Mouse (Mus musculus) 3134 (cell line): ENCODE results near the gene Sympk.

ENCODE experiments used
- DNase-seq: peaks from one replicate; pipeline ENCODE4 v3.0.0-alpha.2; 2011; ENCODE audit warnings: low spot score; ENCODE audit not compliant: insufficient read length; ENCODE audit errors: extremely low read depth

Sympk gene

DNA sequence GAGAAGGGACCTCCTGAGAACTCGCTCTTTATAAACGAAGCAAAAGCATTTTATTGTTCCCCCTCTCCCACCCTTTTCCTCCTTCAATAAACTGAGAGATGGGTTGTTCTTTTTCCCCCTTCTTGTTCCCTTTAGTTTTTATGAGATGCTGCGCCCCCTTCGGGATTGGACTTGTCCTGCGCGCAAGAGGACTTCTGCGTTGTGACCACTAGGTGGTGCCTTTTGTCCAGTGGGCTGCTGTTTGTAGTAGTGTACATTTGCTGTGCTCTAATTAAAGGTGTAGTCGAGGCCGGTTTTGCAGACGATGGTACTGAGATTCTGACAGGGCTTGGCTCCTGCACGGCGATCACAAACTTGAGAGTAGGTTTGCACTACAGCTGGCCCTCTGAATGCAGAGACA, 17.7 kb upstream of the Sympk start:
- DNase-seq = peak; percentile 56

DNA sequence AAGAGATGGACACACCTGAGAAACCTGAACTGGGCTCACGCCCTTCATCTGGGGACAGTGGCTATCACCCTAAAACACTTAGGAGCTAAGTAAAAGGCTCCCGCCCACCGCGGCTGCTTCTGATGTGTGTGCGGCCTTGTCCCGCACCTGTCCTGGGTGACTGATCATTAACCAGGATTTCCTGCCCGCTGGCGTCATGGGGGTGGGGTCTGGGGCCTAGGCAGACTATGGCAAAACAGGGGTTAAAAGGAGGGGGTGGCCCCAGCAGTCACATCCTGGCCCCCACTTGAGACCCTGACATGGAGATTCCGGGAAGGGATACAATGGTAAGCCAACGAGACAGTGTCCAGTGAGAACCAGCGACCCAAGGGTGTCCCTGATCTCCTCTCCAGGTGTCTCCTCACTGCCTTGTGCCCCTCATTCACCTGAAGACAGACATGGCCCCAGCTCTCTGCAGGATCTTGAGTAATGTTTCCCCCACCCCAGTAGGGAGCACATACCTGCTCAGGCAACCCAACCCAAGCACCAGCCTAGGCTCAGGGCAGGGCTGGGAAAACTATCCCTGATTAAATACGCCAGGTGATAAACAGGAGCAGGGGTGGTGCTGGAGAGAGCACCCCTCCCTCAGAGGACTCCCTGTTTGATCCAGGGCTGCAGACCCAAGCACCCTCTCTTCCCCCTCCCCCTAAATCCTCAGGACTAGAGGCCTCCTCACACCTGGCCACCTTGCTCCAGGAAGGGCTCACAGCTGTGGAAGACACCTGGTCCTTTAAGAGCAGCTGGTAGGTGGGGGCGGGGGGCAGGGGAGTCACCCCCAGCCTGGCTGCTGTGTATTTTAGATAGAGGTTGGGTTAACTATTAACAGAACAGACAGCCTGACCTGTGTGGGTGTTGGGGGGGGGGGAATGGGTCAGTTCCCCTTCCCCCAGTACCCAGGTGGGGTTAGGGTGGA, 16.9 kb upstream of the Sympk start:
- DNase-seq = no peak

DNA sequence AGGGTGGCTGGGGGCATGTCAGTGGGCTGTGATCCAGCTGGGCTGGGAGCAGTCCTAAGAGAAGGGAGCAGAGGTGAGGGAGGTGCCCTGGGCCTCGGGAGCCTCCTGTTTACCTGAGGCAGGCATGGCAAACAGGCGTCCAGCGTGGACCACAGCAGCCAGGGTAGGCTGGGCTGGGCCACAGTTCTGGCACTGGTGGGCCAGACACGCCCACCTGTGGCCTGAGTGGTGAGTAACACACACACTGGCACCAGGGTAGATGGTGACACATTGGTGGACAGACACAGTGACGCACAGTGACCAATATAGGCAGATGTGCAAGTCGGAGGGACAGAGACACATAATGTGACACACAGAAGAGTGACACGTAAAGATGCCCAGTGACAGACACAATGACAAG, 13.6 kb upstream of the Sympk start:
- peak; percentile 84 for DNase-seq

DNA sequence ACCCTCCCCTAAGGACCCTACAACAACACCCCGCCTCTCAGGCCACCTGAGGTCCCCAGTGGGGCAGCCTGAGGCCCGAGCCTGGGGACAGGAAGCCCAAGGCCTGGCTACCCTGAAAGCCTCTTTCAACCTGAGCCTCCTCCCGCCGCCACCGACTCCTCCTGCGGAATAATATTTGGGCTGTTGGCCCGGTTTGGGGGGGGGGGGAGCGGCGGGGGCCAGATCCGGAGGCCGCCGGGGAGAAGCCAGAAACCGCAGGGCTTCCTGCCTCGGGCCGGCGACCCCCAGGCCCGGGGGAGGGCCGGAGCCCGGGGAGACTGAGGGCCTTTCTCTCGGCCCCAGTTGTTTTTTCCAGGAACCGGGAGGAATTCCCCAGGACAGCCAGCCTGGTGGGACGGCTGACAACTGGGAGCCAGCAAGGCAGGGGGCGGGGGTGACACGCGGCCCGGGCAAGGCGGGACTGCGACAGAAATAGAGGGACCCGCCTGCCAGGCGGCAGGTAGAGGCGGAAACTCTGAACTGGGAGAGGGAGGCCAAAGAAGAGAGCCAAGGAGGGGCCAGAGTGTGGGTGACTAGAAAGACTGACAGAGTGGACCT, 12.1 kb upstream of the Sympk start:
- no peak for DNase-seq

DNA sequence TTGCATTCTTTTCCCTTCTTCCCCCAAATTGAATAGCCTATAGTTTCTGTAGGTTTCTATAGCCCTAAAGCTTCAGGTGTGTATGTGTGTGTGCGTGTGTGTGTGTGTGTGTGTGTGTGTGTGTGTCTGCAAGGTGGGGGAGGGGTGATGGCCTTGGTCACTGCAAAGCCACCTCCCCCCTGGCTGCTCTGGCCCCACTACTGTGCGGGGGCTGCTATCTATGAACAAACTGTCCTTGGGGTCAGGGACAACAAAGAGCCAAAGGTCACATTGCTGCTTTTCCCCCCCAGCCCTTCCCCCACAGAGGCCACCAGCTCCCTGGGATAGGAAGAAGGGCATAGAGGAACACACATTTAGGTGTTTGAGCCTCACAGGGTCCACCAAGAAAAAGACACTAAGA, 11.3 kb upstream of the Sympk start:
- DNase-seq = no peak

DNA sequence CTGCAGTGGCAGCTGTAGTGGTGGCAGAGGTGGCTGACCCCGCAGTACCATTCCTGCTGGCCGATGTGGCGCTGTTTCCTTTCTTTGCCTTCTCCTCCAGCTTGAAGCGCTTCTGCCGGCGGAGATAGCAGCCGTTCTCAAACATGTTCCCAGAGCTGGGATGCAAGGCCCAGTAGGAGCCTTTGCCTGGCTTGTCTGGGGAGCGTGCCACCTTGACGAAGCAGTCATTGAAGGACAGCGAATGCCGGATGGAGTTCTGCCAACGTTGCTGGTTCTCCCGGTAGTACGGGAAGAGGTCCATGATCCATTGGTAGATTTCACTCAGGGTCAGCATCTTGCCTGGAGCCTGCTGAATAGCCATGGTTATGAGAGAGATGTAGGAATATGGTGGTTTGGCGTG, 9.7 kb upstream of the Sympk start:
- no peak for DNase-seq

DNA sequence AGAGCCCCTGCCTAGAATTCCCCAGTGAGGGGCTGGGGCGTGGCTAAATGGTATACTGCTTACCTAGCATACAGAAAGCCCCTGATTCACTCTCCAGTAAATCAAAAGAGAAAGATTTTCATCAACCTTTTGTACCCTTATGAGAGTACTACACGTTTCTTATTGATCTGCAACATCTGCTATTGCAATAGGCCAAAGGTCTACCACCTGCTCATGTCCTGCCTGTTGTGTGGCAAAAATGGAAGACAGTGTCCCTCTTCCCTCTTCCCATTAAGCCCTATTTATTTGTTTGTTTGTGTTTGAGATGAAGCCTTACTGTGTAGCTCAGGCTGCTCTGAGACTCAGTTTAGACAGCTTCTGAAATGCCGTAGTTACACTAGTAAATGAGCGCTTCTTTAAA, 8.1 kb upstream of the Sympk start:
- no peak for DNase-seq

DNA sequence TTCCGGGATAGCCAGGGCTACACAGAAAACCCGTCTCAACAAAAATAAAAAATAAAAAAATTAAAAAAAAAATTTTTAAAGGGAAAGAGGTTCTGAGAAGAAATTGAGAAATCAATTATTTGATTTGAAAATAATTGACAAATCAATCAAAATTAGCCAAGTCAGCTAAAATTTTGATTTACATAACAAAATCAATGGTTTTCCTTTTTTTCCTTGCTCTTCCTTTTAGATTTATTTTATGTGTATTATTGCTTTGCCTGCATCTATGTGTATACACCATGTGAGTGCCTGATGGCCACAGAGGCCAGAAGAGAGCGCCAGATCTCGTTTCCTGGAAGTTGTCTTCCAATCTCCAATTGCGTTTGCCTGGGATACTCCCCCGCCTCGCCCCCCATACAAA, 6.3 kb upstream of the Sympk start:
- DNase-seq = no peak

DNA sequence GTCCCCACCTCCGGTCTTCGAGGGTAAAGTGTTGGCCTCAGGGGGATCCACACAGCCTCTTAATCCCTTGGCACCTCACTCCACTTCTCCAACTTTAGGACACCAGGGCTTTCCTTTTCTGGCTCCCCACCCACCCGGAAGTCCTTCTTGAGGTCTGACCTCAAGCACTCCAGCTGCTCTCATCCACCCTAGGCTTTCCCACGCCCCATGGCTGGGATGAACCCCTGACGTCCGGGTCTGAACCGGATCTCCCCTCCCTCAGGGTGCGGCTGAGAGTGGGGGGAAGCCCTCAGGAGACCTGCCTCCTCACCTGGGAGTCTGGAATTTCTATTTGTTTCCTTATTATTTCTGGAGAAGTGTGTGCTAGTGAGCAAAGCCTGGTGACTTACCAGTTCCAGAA, 3.1 kb upstream of the Sympk start:
- DNase-seq = no peak

DNA sequence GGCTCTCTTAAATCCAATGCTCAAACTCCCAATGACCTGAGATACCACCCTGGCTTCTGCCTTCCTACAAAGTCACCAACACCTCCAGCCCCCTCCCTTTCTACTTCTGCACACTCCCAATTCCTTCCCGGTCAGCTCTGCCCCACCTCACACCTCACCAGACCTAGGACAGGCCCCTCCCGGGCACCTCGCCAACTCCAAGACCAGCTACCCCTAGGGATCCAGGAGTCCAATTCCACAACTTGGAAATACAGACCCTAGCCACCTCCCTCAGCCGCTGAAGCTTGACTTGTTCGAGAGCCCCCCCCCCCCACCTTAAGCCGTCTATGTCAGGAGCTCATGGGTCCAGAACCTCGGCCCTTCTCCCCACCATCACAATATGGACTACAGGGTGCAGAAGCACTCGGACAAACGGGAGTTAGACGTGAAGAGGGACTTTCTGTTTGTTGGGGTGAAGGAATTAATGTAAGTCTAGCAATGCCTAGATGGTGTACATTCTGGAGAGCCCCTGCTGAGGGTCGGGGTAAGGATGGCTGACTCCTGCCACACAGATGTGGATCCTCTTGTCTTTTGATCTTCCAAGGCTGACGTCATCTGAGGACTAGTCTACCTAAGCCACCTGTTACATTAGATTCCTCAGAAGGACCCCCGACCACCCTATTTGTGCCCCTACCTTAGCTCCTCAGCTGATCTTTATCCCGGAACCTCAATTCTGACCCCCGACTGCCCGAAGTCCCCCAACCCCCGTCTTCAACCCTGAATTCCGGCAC, 1.8 kb upstream of the Sympk start:
- DNase-seq = no peak

DNA sequence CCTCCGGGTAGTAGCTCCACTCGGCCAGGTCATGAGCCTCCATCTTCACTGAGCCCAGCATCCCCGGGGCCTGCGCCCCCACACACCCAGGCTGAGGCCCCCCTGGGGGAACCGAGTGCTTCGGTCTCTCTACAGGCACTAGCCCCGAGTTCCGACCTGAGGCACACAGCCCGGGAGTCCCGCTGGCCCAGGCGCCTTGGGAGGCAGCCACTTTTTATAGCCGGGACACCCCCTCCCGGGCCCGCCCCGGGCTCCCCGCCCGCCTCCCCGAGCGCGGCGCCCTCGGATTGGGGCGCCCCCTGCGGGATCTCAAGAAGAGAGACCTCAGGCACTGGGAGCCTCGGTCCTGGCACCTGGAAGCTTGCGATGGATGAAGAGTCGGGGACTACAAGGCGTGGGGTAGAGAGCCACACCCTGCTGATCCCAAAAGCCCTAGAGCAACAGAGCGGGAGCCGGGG, 791 bp upstream of the Sympk start, which contains the start of gene Foxa3:
Gene Foxa3 (minus strand): TSS at position 182 of the 458 bp plus-strand sequence.
- DNase-seq = peak; percentile 56

DNA sequence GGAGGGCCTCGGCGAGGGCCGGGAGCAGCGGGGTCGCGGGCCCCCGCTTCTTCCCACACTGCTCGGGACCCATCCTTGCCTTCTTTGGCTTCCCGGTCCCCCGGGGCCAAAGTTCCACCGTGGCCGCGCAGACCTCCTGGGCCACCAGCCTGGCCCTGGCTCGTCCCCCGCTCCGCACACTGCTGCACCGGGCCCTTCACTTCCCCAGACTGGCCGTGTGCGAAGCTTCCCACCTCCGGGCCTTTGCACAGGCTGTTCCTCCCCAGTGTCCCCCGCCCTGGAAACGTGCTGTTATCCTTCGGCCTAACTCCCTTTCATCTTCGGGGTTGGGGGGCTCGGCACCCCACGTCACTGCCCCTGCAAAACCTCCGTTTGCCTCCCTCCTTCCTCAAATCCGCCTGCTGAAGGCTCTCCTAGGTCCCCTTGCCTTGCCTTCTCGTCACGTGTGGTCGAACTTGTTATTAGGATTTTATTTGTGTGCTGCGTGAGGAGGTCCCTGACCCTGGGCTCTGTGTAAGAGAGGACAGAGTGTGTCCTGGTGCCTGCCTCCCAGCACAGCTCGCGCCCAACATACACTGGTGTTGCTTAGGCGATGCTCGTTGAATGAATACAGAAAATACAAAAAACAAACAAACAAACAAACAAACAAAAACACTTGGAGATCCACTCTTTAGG, 541 bp downstream of the Sympk start:
- DNase-seq = peak; percentile 45

DNA sequence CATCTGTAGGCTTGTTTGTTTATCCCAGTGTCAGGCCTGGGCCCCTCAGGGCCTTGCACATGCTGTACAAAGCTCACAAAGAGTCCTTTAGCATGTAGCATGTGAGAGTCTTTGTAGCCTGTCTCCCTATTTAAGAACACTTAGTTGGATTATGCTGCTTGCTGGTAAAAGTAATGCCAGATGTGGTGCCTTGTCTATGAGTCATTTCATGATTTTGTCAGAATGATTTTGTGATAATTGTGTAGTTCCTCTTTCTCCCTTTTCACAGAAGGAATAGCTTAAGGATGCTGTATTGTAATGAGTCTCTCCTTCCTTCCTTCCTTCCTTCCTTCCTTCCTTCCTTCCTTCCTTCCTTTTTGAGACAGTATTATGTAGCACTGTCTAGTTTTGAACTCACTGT, 3.9 kb downstream of the Sympk start:
- no peak for DNase-seq

DNA sequence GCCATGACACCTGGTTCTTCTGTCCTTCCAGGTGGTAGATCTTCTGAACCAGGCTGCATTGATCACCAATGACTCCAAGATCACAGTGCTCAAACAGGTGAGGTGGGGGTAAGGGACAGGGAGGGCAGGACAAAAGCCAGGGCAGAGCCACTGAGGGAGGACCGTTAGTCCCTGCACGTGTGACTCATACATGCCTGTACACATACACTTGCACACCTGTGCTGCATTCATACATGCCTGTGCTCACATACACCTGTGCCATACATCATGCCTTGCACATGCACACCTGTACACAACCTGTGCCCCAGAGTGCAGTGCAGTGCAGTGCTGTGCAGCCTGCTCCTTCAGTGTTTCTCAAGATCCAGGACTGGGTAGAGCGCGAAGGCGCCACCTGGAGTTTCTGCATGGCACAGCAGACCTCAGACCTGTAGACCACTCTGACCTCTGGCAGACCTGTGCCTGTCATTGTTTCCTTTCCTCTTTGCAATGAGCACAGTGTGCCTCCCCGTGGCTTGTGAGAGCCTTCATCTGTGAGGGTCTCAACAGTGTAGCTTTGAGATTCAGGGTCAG, 5.0 kb downstream of the Sympk start:
- no peak for DNase-seq

DNA sequence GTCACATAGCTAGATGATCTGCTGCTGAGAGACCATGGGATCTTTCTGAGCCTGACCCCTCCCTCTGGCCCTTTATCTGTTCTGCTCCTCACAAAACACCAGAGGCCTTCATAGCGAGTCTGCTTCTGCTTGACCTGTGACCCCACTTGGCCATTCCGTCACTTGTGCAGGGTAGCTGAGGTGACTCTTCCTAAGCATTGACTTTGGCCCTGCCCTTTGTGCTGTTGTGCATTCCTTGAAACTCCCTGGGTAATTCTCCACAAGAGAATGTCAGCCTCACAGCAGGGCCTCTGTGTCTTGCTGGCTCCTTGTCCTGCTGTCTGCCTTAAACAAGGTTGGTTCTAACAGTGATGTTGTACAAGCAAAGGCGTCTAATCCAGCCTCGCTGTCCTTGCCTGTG, 7.5 kb downstream of the Sympk start:
- no peak for DNase-seq

DNA sequence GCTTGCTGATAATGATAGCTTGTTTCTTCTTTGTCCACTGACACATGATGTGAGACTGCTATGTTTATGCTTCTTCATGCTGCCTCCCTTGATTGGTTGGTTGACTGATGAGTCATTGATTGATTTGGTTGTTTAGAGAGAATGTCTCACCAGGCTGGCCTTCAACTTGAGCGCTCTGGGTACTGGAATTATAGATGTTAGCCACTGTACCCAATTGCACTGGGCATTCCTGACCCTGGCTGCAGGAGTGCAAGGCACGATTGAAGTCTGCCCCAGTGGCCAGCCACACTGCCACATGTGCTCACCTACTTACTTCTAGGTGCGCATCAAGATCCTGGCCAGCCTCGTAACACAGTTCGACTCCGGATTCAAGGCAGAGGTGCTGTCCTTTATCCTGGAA, 20.4 kb downstream of the Sympk start:
- DNase-seq = no peak

DNA sequence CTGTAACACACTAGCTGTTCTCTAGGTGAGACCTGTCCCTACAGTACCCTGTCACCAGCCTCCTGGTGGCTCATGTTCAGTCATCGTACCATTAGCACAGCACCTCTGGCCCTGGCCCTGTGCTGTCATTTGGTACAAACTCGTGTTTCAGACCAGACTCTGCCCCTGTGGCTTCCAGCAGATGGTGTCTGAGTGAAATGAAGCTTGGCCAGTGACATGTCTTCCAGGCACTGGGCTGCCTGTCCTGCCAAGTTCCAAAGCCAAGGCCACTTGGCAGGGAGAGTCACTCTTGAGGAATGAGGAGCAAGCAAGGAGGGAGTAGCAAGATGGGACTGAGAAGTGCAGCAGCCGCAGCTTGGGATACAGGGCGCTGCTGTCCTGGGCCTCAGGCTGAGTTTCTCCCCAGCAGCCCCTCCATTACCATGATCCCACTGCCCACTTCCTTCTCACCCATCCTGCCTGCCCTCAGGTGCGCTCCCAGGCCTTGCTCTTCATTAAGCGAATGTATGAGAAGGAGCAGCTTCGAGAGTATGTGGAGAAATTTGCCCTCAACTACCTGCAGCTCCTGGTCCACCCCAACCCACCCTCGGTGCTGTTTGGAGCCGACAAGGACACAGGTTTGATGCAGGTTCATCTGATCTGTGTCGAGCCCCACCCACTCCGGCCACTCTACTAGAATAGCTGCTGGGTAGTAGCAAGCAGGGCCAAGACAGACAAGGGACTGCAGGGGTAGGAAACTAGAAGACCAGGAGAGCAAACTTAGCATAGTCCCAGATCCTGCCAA, 22.3 kb downstream of the Sympk start:
- DNase-seq = no peak

DNA sequence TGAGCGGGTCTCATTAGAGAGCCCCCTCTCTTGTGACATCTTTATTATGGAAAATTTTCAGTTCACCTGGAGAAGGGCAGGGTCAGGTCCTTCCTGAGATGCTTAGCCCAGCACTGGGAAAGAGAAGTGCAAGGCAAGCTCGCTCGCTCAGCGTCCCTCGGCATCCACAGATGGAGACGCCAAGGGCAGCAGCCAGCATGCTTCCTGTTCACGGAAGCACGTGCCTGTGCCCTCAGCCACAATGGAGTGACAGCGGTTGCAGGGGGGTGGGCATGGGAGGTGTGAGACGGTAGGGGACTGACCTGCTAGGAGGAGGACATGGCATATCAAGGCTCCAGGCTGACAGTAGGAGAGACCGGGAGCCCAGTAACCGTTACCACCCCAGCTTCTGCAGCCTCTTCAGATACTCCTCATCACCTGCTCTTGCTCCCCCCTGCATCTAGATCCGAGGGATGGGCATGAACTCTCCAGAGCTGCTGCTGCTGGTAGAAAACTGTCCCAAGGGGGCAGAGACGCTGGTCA, 23.9 kb downstream of the Sympk start:
- DNase-seq = no peak

DNA sequence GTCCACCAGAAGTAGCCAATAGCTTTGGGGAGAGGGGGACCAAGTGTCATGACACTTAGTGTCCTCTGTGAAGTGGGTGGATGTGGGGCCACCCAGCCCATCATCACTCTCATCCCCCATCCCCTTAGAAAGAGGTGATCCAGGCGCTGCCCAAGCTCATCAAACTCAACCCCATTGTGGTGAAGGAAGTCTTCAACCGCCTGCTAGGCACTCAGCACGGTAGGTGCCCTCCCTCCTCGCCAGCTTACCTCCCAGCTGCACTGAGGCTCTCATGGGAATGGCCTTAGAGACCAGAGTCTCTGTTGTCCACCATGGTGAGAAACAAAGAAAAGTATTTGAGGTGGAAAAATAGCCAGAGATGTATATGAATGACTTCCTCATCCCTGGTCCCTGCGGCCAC, 25.1 kb downstream of the Sympk start:
- no peak for DNase-seq
